ENCODE assay signal across 26 mouse cellular contexts in the genomic region with DNA sequence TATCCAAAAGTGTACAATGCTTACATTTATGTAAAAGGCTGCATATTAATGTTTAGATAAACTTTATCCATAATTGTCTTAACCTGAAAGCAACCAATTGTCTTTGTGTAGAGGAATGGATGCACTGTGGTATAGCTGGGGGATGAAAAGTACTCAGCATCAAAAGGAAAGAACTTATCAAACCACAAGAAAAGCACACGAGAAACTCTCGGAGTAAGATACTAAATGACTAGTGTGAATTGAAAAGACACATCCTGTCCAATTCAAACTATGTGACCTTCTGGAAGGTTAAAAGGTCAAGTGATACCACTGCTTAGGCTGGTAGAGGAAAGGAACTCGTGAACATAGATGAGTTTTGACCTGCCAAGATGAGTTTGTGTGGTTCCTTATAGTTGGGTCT.
DNase-seq lines count a peak whose midpoint lies in the region; ATAC-seq lines count a peak whose summit lies in the region.
"Had no signal": no experiment of that assay in that cellular context is flagged by ENCODE, and none has a peak within 500 bp of the region (broad histone marks: within the 10 kb centered on the region; RNA-seq: fewer than 3 reads in every experiment).

No protein-coding gene starts in this region.

- no peak overlapping the region for H3K27ac ChIP-seq in embryonic facial prominence, embryonic 10.5 days (replicated peaks)
- H3K27ac ChIP-seq: forebrain, embryonic 10.5 days; forebrain, embryonic 13.5 days; hindbrain, embryonic 12.5 days; hindbrain, embryonic 15.5 days had no signal

- H3K36me3 ChIP-seq in embryonic facial prominence, embryonic 10.5 days (replicated peaks): no peaks in the 10 kb centered on the region
- H3K36me3 ChIP-seq: forebrain, embryonic 10.5 days; G1E; hindbrain, embryonic 12.5 days; hindbrain, embryonic 15.5 days had no signal

- H3K4me3 ChIP-seq in embryonic facial prominence, embryonic 10.5 days: no peak overlapping the region
- H3K4me3 ChIP-seq: forebrain, embryonic 10.5 days; forebrain, embryonic 13.5 days; hindbrain, embryonic 12.5 days; hindbrain, embryonic 15.5 days had no signal

- peak; percentile 63 for ATAC-seq in activated CD4-positive, CD25-positive, alpha-beta regulatory T cell, adult 4 months
- ATAC-seq: forebrain, embryonic 13.5 days; forebrain, embryonic 16.5 days; intestine, embryonic 16.5 days; Patski had no signal

- WGBS in embryonic facial prominence, embryonic 10.5 days: 73% methylated on average over 3 of the region's 3 CpGs

- no peaks in the 10 kb centered on the region for H3K9me3 ChIP-seq in embryonic facial prominence, embryonic 10.5 days
- H3K9me3 ChIP-seq: forebrain, embryonic 10.5 days; forebrain, embryonic 13.5 days; G1E; hindbrain, embryonic 12.5 days; hindbrain, embryonic 15.5 days had no signal

- no peaks in the 10 kb centered on the region for H3K27me3 ChIP-seq in embryonic facial prominence, embryonic 10.5 days (replicated peaks; ENCODE audit: low read depth, poor library complexity, severe bottlenecking)
- H3K27me3 ChIP-seq: CH12.LX; forebrain, embryonic 13.5 days; hindbrain, embryonic 12.5 days; hindbrain, embryonic 15.5 days had no signal

- no peaks in the 10 kb centered on the region for H3K4me1 ChIP-seq in embryonic facial prominence, embryonic 10.5 days
- H3K4me1 ChIP-seq: forebrain, embryonic 13.5 days; hindbrain, embryonic 12.5 days; hindbrain, embryonic 15.5 days had no signal

- peak; percentile 15 for DNase-seq in thymus, postnatal 0 days (ENCODE audit: low spot score)
- no peak for DNase-seq in thymus, adult 18-20 months
- DNase-seq in naive thymus-derived CD4-positive, alpha-beta T cell, adult 2 months (ENCODE audit: low read depth): peak; percentile 41
- no peak for DNase-seq in embryonic facial prominence, embryonic 10.5 days (ENCODE audit: low spot score)
- DNase-seq in lung, postnatal 4 days: no peak
- DNase-seq: adrenal gland, adult 2 months; adrenal gland, postnatal 14 days; B cell, adult 2 months; cerebellum, adult 11 months; cerebellum, adult 8-10 months; cerebellum, postnatal 10 days; cerebellum, postnatal 36 days; embryo, embryonic 11 days; gastrocnemius, postnatal 10 days; gastrocnemius, postnatal 36 days; heart, adult 11 months had no signal

Comparison
In these comparisons a context has a peak if more than half of its experiments do, and no peak if none do; other contexts are left out.
1. DNase-seq: peak in thymus, postnatal 0 days (single experiment) and naive thymus-derived CD4-positive, alpha-beta T cell, adult 2 months (single experiment); none in thymus, adult 18-20 months (0 of 2), embryonic facial prominence, embryonic 10.5 days (single experiment) and lung, postnatal 4 days (0 of 2).